Mouse (Mus musculus): ENCODE measurements around the gene Resf1. TPM values are rescaled to one million over a fixed set of nuclear protein-coding genes. Genes with fewer than 3 reads are reported as not detected.
"Not testable (repeated sequence)": the region's sequence is repeated elsewhere in the genome, so short reads cannot be mapped to it uniquely, and the experiment has no call there.

Gene Resf1
- polyA plus RNA-seq (2015; fragmentation: Nextera tagmentation; extraction: Ambion mirVana): 21.4 and 23.0 TPM in 2 replicates

DNA sequence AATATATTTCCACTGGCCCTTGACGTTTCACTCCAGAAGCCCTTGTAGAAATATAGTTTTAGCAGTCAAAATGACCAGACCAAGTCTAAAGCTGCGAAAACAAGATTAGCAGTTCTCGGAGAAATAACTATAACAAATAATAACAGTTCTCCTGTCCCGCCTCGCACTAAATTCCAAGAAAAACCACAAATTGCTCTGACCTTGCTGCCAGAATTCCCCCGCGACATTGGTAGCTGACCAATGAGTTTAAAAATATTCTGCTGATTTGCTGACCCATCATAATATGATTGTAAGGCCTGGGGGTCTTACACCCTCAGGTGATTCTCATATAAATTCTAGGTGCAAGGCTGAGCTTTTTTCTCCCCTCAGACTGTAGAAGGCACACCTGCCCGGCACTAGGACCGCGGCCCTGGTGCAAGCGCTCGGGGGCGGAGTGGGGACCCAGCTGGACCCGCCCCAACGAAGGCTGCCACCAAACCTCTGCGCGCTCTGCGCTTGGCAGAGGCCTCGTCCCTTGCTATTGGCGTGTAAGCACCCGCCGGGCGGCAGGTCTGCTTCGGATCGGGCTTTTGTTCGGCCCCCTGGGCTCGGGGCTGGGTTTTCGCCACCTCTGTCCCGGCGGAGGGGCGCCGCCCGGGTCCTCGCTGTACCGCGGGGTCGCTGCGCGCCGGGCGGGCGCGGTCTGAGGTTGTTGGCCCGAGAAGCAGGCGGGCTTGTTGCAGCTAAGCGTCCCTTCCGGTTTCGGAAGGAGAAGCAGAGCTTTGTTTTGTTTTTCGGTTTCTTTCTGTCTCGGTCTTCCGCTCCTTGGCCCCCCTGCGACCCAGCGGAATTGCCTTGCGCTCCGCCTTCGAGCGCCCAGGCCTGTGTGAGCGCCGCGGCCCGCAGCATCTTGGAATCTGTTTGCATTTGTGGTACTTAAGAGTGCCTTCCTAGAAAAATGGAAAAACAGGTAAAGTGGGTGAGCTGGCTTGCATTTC lies at the start of gene Resf1:
Resf1 (plus strand) TSS at position 459 of the 977 bp plus-strand sequence.
- H3K36me3 ChIP-seq (ENCODE audit: control insufficient read depth, insufficient read depth, low read length): peaks cover 3% of the 10 kb centered on the region; the same call in 1 of the 2 replicates
- 4% methylated on average over 61 of the region's 61 CpGs for WGBS
- no peaks in the 10 kb centered on the region for H3K27me3 ChIP-seq (replicated peaks; ENCODE audit: control insufficient read depth, insufficient read depth, low read length)
- peak within 1 kb of the TSS; percentile 99 for H3K27ac ChIP-seq (ENCODE audit: low read depth, low read length)
- peak within 1 kb of the TSS; percentile 63 for H3K4me2 ChIP-seq (ENCODE audit: low read length)
- H3K4me1 ChIP-seq (ENCODE audit: control insufficient read depth, insufficient read depth, low read depth, low read length): peaks cover 15% of the 10 kb centered on the region
- H3K9me3 ChIP-seq (ENCODE audit: control insufficient read depth, low read length): no peaks in the 10 kb centered on the region
- H3K4me3 ChIP-seq (ENCODE audit: low read length): peak within 1 kb of the TSS; percentile 94
- H3K9ac ChIP-seq (ENCODE audit: low read depth, low read length): peak within 1 kb of the TSS; percentile 99
- ATAC-seq: peak; percentile 100

GRCm38 (mm10) chr6:149260801-149261239 lies 48.4 kb upstream of the Resf1 start:
- no peaks in the 10 kb centered on the region for H3K4me1 ChIP-seq (ENCODE audit: control insufficient read depth, insufficient read depth, low read depth, low read length)
- WGBS: 79% methylated on average over 3 of the region's 3 CpGs
- no peak overlapping the region for H3K4me3 ChIP-seq (ENCODE audit: low read length)
- no peak overlapping the region for H3K4me2 ChIP-seq (ENCODE audit: low read length)
- H3K27ac ChIP-seq (ENCODE audit: low read depth, low read length): no peak overlapping the region
- peaks cover 4% of the 10 kb centered on the region; the same call in 1 of the 2 replicates for H3K9me3 ChIP-seq (ENCODE audit: control insufficient read depth, low read length)
- no peak for ATAC-seq
- H3K9ac ChIP-seq (ENCODE audit: low read depth, low read length): no peak overlapping the region
- H3K36me3 ChIP-seq (ENCODE audit: control insufficient read depth, insufficient read depth, low read length): no peaks in the 10 kb centered on the region
- H3K27me3 ChIP-seq (replicated peaks; ENCODE audit: control insufficient read depth, insufficient read depth, low read length): no peaks in the 10 kb centered on the region

GRCm38 (mm10) chr6:149267951-149268350 lies 41.3 kb upstream of the Resf1 start:
- H3K4me3 ChIP-seq (ENCODE audit: low read length): no peak overlapping the region
- H3K27ac ChIP-seq (ENCODE audit: low read depth, low read length): no peak overlapping the region
- no peaks in the 10 kb centered on the region for H3K4me1 ChIP-seq (ENCODE audit: control insufficient read depth, insufficient read depth, low read depth, low read length)
- H3K36me3 ChIP-seq (ENCODE audit: control insufficient read depth, insufficient read depth, low read length): no peaks in the 10 kb centered on the region
- no peaks in the 10 kb centered on the region for H3K27me3 ChIP-seq (replicated peaks; ENCODE audit: control insufficient read depth, insufficient read depth, low read length)
- H3K9ac ChIP-seq (ENCODE audit: low read depth, low read length): no peak overlapping the region
- no peak for ATAC-seq
- no peaks in the 10 kb centered on the region for H3K9me3 ChIP-seq (ENCODE audit: control insufficient read depth, low read length)
- H3K4me2 ChIP-seq (ENCODE audit: low read length): no peak overlapping the region

- Histone ChIP-seq H3K9ac (ENCODE audit: low read depth, low read length) (no peak overlapping the region), H3K4me2 (ENCODE audit: low read length) (no peak overlapping the region), H3K4me1 (ENCODE audit: control insufficient read depth, insufficient read depth, low read depth, low read length) (no peaks in the 10 kb centered on the region), H3K9me3 (ENCODE audit: control insufficient read depth, low read length) (peaks cover 2% of the 10 kb centered on the region; the same call in 1 of the 2 replicates), H3K27me3 (replicated peaks; ENCODE audit: control insufficient read depth, insufficient read depth, low read length) (no peaks in the 10 kb centered on the region), H3K27ac (ENCODE audit: low read depth, low read length) (no peak overlapping the region), H3K36me3 (ENCODE audit: control insufficient read depth, insufficient read depth, low read length) (no peaks in the 10 kb centered on the region), H3K4me3 (ENCODE audit: low read length) (no peak overlapping the region)
- 80% methylated on average over 2 of the region's 2 CpGs for WGBS
- ATAC-seq: no peak
Measured at GRCm38 (mm10) chr6:149278248-149278731, 30.9 kb upstream of the Resf1 start.

DNA sequence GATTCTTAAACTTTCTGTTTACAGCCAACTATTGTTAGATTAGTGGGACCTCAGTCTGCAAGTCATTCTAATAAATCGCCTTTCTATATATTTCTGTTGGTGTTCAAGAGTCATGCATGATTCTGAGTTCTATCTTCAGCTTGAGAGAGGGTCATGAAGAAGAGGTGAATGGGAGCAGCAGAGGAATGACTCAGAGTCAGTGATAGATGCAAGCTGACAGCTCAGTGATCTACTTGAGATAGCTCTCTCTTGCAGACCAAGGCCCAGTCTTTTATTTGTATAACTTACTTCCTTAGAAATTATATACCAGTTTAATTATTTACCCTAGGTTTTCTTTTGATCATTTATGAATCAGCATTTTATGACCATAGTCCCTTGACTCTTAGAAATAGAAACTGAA lies 30.3 kb upstream of the Resf1 start:
- no peaks in the 10 kb centered on the region for H3K27me3 ChIP-seq (replicated peaks; ENCODE audit: control insufficient read depth, insufficient read depth, low read length)
- 70% methylated on average over 1 of the region's 1 CpGs for WGBS
- peaks cover 5% of the 10 kb centered on the region for H3K9me3 ChIP-seq (ENCODE audit: control insufficient read depth, low read length)
- H3K36me3 ChIP-seq (ENCODE audit: control insufficient read depth, insufficient read depth, low read length): no peaks in the 10 kb centered on the region
- H3K4me1 ChIP-seq (ENCODE audit: control insufficient read depth, insufficient read depth, low read depth, low read length): no peaks in the 10 kb centered on the region
- H3K9ac ChIP-seq (ENCODE audit: low read depth, low read length): no peak overlapping the region
- no peak for ATAC-seq
- H3K4me3 ChIP-seq (ENCODE audit: low read length): no peak overlapping the region
- H3K4me2 ChIP-seq (ENCODE audit: low read length): no peak overlapping the region
- no peak overlapping the region for H3K27ac ChIP-seq (ENCODE audit: low read depth, low read length)

- no peak for ATAC-seq
- Histone ChIP-seq H3K9ac (ENCODE audit: low read depth, low read length) (no peak overlapping the region), H3K36me3 (ENCODE audit: control insufficient read depth, insufficient read depth, low read length) (no peaks in the 10 kb centered on the region)
Measured at GRCm38 (mm10) chr6:149280511-149280910, 28.7 kb upstream of the Resf1 start.

DNA sequence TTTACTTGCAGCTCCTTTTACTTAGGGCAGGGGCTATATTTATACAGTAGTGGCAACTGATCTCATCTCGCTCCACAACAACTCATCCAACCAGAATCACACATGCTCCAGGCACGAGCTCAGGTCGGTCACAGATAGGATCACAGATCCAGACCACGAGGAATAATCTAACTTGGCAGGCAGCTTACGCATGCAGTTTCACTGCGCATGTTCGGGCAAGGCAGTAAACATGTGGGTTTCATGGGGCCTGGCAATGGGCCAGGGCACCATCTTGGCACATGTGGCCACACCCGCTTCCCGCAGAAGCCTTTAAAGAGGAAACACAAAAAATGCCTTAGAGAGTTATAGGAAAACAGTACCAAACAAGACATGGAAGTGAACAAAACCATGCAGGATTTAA lies 21.0 kb upstream of the Resf1 start:
- WGBS: 88% methylated on average over 9 of the region's 9 CpGs

More at GRCm38 (mm10) chr6:149280511-149280910, 28.7 kb upstream of the Resf1 start:
- Histone ChIP-seq H3K9me3 (ENCODE audit: control insufficient read depth, low read length) (peaks cover 5% of the 10 kb centered on the region), H3K4me3 (ENCODE audit: low read length) (no peak overlapping the region), H3K4me1 (ENCODE audit: control insufficient read depth, insufficient read depth, low read depth, low read length) (no peaks in the 10 kb centered on the region), H3K27me3 (replicated peaks; ENCODE audit: control insufficient read depth, insufficient read depth, low read length) (no peaks in the 10 kb centered on the region), H3K4me2 (ENCODE audit: low read length) (no peak overlapping the region), H3K27ac (ENCODE audit: low read depth, low read length) (no peak overlapping the region)

DNA sequence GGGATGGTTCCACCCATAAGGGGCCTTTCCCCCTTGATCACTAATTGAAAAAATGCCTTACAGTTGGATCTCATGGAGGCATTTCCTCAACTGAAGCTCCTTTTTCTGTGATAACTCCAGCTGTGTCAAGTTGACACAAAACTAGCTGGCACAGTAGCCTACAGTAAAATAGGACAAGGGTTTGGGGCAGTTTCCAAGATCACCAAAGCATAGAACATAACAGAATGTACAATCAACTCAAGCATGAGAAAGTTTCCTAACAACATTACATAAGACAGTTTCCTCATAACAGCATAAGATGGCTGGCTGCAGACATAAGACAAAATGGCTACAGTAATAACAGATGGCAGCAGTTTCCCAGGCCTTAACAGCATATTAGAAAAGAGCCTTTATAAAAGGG lies 6.0 kb upstream of the Resf1 start:
- not testable (repeated sequence) for H3K4me1 ChIP-seq (ENCODE audit: control insufficient read depth, insufficient read depth, low read depth, low read length); H3K9me3 ChIP-seq (ENCODE audit: control insufficient read depth, low read length); H3K4me2 ChIP-seq (ENCODE audit: low read length); H3K27ac ChIP-seq (ENCODE audit: low read depth, low read length); H3K9ac ChIP-seq (ENCODE audit: low read depth, low read length); H3K27me3 ChIP-seq (replicated peaks; ENCODE audit: control insufficient read depth, insufficient read depth, low read length); H3K36me3 ChIP-seq (ENCODE audit: control insufficient read depth, insufficient read depth, low read length); H3K4me3 ChIP-seq (ENCODE audit: low read length); ATAC-seq

More for the DNA sequence above, 21.0 kb upstream of the Resf1 start:
- H3K27me3 ChIP-seq (replicated peaks; ENCODE audit: control insufficient read depth, insufficient read depth, low read length); H3K4me2 ChIP-seq (ENCODE audit: low read length); H3K36me3 ChIP-seq (ENCODE audit: control insufficient read depth, insufficient read depth, low read length); H3K9ac ChIP-seq (ENCODE audit: low read depth, low read length); H3K9me3 ChIP-seq (ENCODE audit: control insufficient read depth, low read length); H3K4me3 ChIP-seq (ENCODE audit: low read length); H3K4me1 ChIP-seq (ENCODE audit: control insufficient read depth, insufficient read depth, low read depth, low read length); ATAC-seq; H3K27ac ChIP-seq (ENCODE audit: low read depth, low read length): not testable (repeated sequence)

DNA sequence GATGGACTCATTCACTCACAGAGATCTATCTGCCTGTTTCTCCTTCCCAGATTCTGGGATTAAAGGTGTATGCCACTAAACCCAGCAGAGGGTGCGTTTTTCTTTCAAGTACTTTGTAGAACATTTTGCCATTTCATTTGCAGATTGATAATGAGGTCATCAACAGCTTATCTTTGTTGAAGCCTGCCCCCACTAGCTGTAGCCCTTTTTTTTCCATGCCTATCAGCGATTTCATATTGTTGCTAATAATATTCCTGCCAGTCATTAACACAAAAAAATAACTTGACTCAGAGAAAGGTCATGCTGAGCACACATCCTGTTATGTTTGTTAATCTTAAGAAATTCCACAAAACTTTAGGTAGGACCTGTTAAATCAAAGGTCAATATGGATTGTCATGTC lies 2.1 kb upstream of the Resf1 start:
- ATAC-seq: no peak
- Histone ChIP-seq H3K4me3 (ENCODE audit: low read length) (no peak overlapping the region), H3K9me3 (ENCODE audit: control insufficient read depth, low read length) (no peaks in the 10 kb centered on the region), H3K27ac (ENCODE audit: low read depth, low read length) (no peak overlapping the region), H3K4me1 (ENCODE audit: control insufficient read depth, insufficient read depth, low read depth, low read length) (peaks cover 15% of the 10 kb centered on the region), H3K36me3 (ENCODE audit: control insufficient read depth, insufficient read depth, low read length) (no peaks in the 10 kb centered on the region), H3K9ac (ENCODE audit: low read depth, low read length) (no peak overlapping the region), H3K4me2 (ENCODE audit: low read length) (no peak overlapping the region), H3K27me3 (replicated peaks; ENCODE audit: control insufficient read depth, insufficient read depth, low read length) (no peaks in the 10 kb centered on the region)
- 84% methylated on average over 2 of the region's 2 CpGs for WGBS
